In genomic region chr3:138527667-138528231, GRCm38 (mm10) we compare ENCODE assay signal across 7 mouse cellular contexts. TPM values are rescaled to one million over a fixed set of nuclear protein-coding genes. Genes with fewer than 3 reads are reported as not detected.
DNase-seq lines count a peak whose midpoint lies in the region; ATAC-seq lines count a peak whose summit lies in the region.

No protein-coding gene starts in this region.

- no peaks in the 10 kb centered on the region for H3K27me3 ChIP-seq in intestine, embryonic 15.5 days (replicated peaks)
- no peaks in the 10 kb centered on the region for H3K27me3 ChIP-seq in limb, embryonic 12.5 days
- H3K27me3 ChIP-seq in midbrain, embryonic 13.5 days, result peaks cover 12% of the 10 kb centered on the region

- peak overlapping the region; percentile 91 for H3K27ac ChIP-seq in intestine, embryonic 15.5 days
- peak overlapping the region; percentile 96 for H3K27ac ChIP-seq in limb, embryonic 12.5 days
- H3K27ac ChIP-seq in midbrain, embryonic 13.5 days, result peak overlapping the region; percentile 97

- under 1% methylated on average over 44 of the region's 64 CpGs for WGBS in intestine, embryonic 15.5 days
- WGBS in limb, embryonic 12.5 days, result under 1% methylated on average over 41 of the region's 64 CpGs
- WGBS in midbrain, embryonic 13.5 days, result 0% methylated on average over 40 of the region's 64 CpGs

- peak; percentile 52 for ATAC-seq in intestine, embryonic 15.5 days
- peak; percentile 62 for ATAC-seq in limb, embryonic 12.5 days (ENCODE audit: insufficient number of reproducible peaks, insufficient read depth, low FRiP score, low TSS enrichment, low read depth)
- ATAC-seq in midbrain, embryonic 13.5 days, result peak; percentile 85

- H3K4me3 ChIP-seq in intestine, embryonic 15.5 days (replicated peaks), result peak overlapping the region; percentile 100
- H3K4me3 ChIP-seq in limb, embryonic 12.5 days (replicated peaks), result peak overlapping the region; percentile 98
- H3K4me3 ChIP-seq in midbrain, embryonic 13.5 days (replicated peaks), result peak overlapping the region; percentile 99

- H3K9ac ChIP-seq in intestine, embryonic 15.5 days, result peak overlapping the region; percentile 97
- H3K9ac ChIP-seq in limb, embryonic 12.5 days (replicated peaks), result peak overlapping the region; percentile 96
- H3K9ac ChIP-seq in midbrain, embryonic 13.5 days (replicated peaks), result peak overlapping the region; percentile 94

- H3K4me2 ChIP-seq in intestine, embryonic 15.5 days (replicated peaks), result peak overlapping the region; percentile 72
- H3K4me2 ChIP-seq in limb, embryonic 12.5 days, result peak overlapping the region; percentile 77
- peak overlapping the region; percentile 72 for H3K4me2 ChIP-seq in midbrain, embryonic 13.5 days (replicated peaks)

- no peaks in the 10 kb centered on the region for H3K9me3 ChIP-seq in intestine, embryonic 15.5 days
- no peaks in the 10 kb centered on the region for H3K9me3 ChIP-seq in limb, embryonic 12.5 days
- no peaks in the 10 kb centered on the region for H3K9me3 ChIP-seq in midbrain, embryonic 13.5 days

- H3K36me3 ChIP-seq in intestine, embryonic 15.5 days, result no peaks in the 10 kb centered on the region
- peaks cover 3% of the 10 kb centered on the region; the same call in 1 of the 2 replicates for H3K36me3 ChIP-seq in limb, embryonic 12.5 days
- no peaks in the 10 kb centered on the region for H3K36me3 ChIP-seq in midbrain, embryonic 13.5 days

- peak; percentile 85 for DNase-seq in adrenal gland, adult 2 months
- peak; percentile 92 for DNase-seq in embryo, embryonic 11 days
- peak; percentile 47 to 58 for DNase-seq in gastrocnemius, postnatal 36 days
- peak; percentile 40 for DNase-seq in spleen, adult 12 weeks (ENCODE audit: low spot score)

- intact Hi-C loops in gastrocnemius, postnatal 36 days (cut with DNase I), result no loop called here

- peaks cover 17% of the 10 kb centered on the region for H3K4me1 ChIP-seq in intestine, embryonic 15.5 days (replicated peaks)
- H3K4me1 ChIP-seq in limb, embryonic 12.5 days (replicated peaks), result peaks cover 24% of the 10 kb centered on the region
- H3K4me1 ChIP-seq in midbrain, embryonic 13.5 days (replicated peaks), result peaks cover 44% of the 10 kb centered on the region

RNA-seq across cellular contexts. Expression of gene Eif4e, which starts 1.8 kb away (rescaled TPM):
- total RNA-seq in adrenal gland, adult 2 months (2021), result 100 to 1,000 TPM; 187 to 191 TPM
- 3.5 and 4.5 TPM in 2 replicates for polyA plus RNA-seq in adrenal gland, adult 2 months (2012; rRNA removed)
- 100 to 1,000 TPM; 121 TPM for total RNA-seq in gastrocnemius, postnatal 36 days (2021)
- 308 and 309 TPM in 2 replicates for polyA plus RNA-seq in intestine, embryonic 15.5 days (2015; fragmentation: Nextera tagmentation; extraction: Ambion mirVana)
- 380 and 391 TPM in 2 replicates for polyA plus RNA-seq in limb, embryonic 12.5 days (2016; fragmentation: Nextera tagmentation; extraction: Ambion mirVana)
- polyA plus RNA-seq in midbrain, embryonic 13.5 days (2015; fragmentation: Nextera tagmentation; extraction: Ambion mirVana), result 343 and 393 TPM in 2 replicates

RNA-seq across cellular contexts. Expression of gene Metap1, which starts 38.4 kb away (rescaled TPM):
- total RNA-seq in adrenal gland, adult 2 months (2021), result 10 to 100 TPM; 46.8 to 57.2 TPM
- polyA plus RNA-seq in adrenal gland, adult 2 months (2012; rRNA removed), result 5.4 and 6.6 TPM in 2 replicates
- total RNA-seq in gastrocnemius, postnatal 36 days (2021), result 10 to 100 TPM; 43.6 to 44.5 TPM
- polyA plus RNA-seq in intestine, embryonic 15.5 days (2015; fragmentation: Nextera tagmentation; extraction: Ambion mirVana), result 48.0 and 48.4 TPM in 2 replicates
- polyA plus RNA-seq in limb, embryonic 12.5 days (2016; fragmentation: Nextera tagmentation; extraction: Ambion mirVana), result 44.1 and 44.2 TPM in 2 replicates
- polyA plus RNA-seq in midbrain, embryonic 13.5 days (2015; fragmentation: Nextera tagmentation; extraction: Ambion mirVana), result 43.4 and 46.6 TPM in 2 replicates

Comparison
In these comparisons a context has a peak if more than half of its experiments do, and no peak if none do; other contexts are left out.
1. Peak in every context shown above with its lines: DNase-seq, ATAC-seq, H3K4me3 ChIP-seq and H3K27ac ChIP-seq.
2. DNase-seq: peak in every context shown above with its lines; median percentile 92 in embryo, embryonic 11 days; 85 in adrenal gland, adult 2 months; 52 in gastrocnemius, postnatal 36 days; 40 in spleen, adult 12 weeks.
3. RNA of gene Eif4e, which starts 1.8 kb away (polyA plus RNA-seq): 380 to 391 TPM in limb, embryonic 12.5 days, 343 to 393 TPM in midbrain, embryonic 13.5 days and 308 to 309 TPM in intestine, embryonic 15.5 days; 3.5 to 4.5 TPM in adrenal gland, adult 2 months; every median in the first group is over 10 times any median in the second.